Mouse (Mus musculus) frontal cortex, adult (tissue): ENCODE measurements around the gene Fitm1.
A peak's percentile ranks its signal among the peaks of the same experiment; 100 is the strongest.

Source experiments
- ATAC-seq: cut with Nextera tagmentation; 2 replicates; pipeline ENCODE4 v1.9.2; 2017; ENCODE audit warnings: mild to moderate bottlenecking, moderate library complexity, mixed read lengths; ENCODE audit not compliant: low TSS enrichment

Gene Fitm1

GRCm38 (mm10) chr14:55596036-55596690 is 20.7 kb downstream of the Fitm1 start:
- ATAC-seq: no peak

DNA sequence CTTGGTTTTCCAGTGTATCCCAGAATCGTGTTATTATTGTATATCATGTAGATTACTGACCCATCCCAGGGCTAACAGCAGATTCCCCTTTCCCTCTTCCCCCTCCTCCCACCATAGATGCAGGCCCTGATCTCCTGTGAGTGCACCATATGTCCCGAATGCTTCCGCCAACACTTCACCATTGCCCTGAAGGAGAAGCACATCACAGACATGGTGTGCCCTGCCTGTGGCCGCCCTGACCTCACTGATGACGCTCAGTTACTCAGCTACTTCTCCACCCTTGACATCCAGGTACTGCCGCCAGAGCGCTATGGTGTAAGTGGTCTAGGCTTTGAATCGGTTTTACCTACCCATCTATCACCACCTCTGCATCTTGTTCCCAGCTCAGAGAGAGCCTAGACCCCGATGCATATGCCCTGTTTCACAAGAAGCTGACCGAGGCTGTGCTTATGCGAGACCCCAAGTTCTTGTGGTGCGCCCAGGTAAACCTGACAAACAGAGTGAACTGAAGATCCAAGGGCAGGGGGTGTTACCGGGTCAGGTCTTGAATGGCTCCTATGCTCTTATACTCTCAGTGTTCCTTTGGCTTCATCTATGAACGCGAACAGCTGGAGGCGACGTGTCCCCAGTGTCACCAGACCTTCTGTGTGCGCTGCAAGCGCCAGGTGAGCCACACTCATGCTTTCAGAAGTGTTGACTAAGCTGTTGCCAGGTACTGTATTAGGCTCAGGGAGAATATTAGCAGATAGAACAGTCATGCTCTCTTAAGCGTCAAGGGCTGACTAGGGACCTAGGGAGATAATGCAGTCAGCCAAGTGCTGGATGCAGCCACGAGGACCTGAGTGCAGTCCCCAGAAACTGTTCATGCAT is 23.3 kb downstream of the Fitm1 start:
- ATAC-seq: no peak

DNA sequence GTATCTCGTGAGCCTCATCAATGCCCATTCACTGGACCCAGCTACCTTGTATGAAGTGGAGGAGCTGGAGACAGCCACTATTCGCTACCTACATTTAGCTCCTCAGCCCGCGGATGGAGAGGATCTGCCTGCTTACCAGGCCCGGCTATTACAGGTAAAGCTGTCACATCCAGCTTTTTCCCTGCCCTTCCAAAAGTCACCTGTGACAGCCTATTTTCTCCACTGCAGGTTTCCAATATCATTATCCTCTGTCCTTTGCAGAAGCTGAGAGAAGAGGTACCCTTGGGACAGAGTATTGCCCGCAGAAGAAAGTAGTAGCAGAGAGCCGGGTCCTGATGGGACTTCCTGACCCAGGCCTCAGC is 27.8 kb downstream of the Fitm1 start, which contains the start of gene Irf9:
TSS of gene Irf9 (plus strand) at position 301 of the 362 bp plus-strand sequence.
- ATAC-seq: no peak

DNA sequence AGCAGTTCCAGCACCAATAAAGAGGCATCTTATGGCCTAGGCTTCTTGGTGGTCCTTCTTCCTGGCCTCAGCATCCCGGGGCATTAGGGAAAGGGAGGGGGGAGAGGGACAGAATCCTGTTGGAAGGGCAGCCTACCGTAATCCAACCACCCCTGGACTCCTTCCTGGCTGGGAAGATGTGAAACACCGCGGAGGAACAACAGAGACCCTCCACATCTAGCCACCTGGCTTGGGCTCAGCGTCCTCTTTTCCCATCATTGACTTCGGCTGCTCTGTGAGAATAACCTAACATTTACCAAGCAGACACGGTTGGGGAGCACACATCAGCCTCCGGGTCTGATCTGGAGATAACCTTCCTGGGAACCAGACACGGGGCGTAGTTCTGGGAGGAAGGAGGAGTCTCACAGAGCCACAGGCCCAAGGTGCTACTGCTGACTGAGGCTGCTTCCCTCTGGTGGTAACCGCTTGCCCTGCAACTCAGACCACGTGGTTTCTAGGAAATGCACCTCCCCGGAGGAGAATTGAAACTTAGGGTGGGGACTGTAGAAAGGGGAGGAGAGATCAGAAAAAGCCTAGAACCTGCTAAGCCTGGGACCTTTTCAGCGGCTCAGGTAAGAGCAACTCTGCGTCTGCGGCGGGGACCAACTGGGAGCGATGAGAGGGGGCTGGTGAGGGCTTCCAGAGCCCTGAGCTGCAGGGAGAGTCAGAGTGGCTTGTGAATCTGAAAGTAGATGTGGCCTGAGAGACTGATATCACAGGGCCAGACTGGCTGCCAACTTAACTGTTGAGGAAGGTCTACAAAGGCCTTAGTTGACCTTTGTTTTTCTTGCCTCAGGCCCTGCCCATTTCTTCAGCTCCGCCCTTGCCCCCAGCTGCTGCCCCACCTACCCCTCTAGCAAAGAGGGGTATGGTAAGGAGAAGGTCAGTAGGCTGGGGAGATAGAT is 28.5 kb downstream of the Fitm1 start:
- peak; percentile 96 for ATAC-seq

DNA sequence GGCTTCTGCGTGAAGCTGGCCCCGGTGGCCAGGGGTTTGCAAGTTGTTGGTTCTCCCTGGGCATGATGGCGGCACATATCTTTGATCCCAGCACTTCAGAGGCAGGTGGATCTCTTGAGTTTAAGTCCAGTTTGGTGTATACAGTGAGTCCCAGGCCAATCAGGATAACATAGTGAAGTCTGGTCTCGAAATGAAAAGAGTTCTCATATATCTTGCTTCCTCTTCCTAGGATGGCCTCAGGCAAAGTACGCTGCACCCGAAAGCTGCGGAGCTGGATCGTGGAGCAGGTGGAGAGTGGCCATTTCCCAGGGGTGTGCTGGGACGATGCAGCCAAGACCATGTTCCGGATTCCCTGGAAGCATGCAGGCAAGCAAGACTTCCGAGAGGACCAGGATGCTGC is 29.4 kb downstream of the Fitm1 start:
- no peak for ATAC-seq

GRCm38 (mm10) chr14:55605743-55606459 is 30.5 kb downstream of the Fitm1 start:
- no peak for ATAC-seq

- ATAC-seq: no peak
Measured at GRCm38 (mm10) chr14:55608339-55608738, 32.9 kb downstream of the Fitm1 start.

GRCm38 (mm10) chr14:55613346-55613745 is 37.9 kb downstream of the Fitm1 start:
- no peak for ATAC-seq

DNA sequence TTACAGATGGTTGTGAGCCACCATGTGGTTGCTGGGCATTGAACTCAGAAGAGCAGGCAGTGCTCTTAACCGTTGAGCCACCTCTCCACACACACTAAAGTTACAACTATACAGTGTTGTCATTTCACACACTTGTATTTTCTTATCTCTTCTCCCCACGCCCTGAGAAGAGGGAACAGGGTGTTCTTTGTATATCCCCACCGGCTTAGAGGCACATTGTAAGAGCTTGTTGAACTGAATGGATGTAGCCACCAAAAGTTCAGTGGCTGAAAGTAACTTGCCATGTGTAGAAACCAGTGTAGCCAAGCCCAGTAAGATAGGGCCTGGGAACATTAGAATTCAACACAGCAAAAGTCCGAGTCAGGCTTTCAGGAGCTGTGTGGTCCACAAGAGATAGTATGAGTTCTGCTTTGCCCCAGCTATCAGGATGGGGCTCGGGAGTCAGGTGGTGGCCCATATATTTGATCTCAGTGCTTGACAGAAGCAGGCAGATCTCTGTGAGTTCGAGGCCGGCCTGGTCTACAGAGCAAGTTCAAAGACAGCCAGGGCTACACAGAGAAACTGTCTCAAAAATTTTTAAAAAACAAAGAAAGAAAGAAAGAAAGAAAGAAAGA is 39.3 kb downstream of the Fitm1 start:
- no peak for ATAC-seq

DNA sequence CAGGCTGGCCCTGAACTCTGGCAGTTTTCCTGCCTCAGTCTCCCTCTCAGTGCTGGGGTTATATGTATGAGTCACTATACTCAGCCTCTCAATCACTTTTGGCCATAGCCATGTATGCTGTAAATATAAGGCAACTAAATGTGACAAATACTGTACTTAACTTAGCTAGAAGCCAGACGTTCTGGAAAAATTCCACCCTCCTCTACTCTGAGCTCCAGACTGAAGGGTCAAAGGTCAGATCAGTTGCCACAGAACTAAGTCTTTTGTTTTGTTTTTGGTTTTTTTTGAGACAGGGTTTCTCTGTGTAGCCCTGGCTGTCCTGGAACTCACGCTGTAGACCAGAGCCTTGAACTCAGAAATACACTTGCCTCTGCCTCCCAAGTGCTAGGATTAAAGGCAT is 40.5 kb downstream of the Fitm1 start:
- ATAC-seq: no peak

GRCm38 (mm10) chr14:55616844-55617243 is 41.4 kb downstream of the Fitm1 start:
- ATAC-seq: no peak

- ATAC-seq: peak; percentile 72; the same call in 1 of the 2 replicates
Measured at GRCm38 (mm10) chr14:55617822-55618221, 42.4 kb downstream of the Fitm1 start, which contains the start of gene Rec8. Gene Rec8 (plus strand): TSS chr14:55618037.

GRCm38 (mm10) chr14:55618486-55619195 is 43.2 kb downstream of the Fitm1 start:
- ATAC-seq: no peak
